Mouse (Mus musculus): Measurements from ENCODE around the gene Trmt44.

GRCm38 (mm10) chr5:35612722-35613121 lies 37.9 kb upstream of the Trmt44 start:
- TF ChIP-seq ZMIZ1 (IDR thresholded peaks at IDR 0.05; ENCODE audit: low read depth, low read length) (no peak), CTCF (IDR thresholded peaks at IDR 0.05 in 2 of 3, conservative IDR thresholded peaks at IDR 0.05 in 1 of 3; ENCODE audit: control insufficient read depth in 1 of 3, insufficient read depth in 1 of 3, low read depth in 2 of 3, low read length in 3 of 3, poor library complexity in 1 of 3, severe bottlenecking in 1 of 3) (no peak), HCFC1 (IDR thresholded peaks at IDR 0.05; ENCODE audit: low read depth, low read length) (no peak)

Data from MEL (cell line).